ENCODE assay signal across 9 mouse cellular contexts in the genomic region with DNA sequence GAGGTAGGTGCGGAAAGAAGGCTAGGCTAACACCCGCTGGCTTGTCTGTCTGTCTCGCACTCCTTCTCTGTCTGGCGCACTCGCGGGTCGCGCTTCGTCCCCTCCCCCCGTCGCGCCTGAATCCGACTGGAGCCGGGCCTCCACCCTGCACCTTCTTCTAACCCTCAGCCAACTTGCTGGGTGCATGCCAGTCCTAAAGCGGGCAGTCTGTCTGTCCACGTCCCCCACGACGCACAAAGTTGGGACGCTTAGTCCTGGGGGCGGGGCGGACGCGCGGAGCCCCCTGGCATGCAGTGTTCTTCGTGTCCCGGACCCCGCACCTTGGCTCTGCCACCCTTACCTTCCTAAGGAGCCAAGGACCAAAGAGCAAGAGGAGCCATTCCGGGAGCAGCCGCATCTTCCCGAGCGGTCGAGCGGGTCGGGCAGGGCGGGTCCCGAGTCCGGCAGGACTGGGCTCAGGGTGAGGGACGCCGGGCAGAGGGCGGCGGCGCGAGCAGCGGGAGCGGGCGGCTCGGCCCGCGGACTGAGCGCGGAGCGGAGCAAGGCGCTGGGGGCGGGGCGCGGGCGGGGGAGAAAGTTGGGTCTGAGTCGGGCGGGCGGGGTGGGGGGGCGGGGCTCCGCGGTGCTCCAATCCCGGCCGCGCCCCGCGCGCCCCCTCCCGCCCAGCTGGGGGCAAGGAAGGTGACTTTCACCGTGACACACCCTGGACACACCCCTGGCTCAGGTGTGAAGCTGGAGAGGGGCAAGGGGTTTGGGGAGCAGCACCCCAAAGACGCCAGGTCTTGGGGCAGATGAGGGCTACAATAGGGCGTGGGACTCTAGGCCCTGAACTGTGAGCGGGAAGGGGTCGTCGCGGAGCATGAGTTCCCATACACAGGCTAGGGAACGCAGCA. TPM values are rescaled to one million over a fixed set of nuclear protein-coding genes. Genes with fewer than 3 reads are reported as not detected.
DNase-seq lines count a peak whose midpoint lies in the region; ATAC-seq and TF ChIP-seq lines count a peak whose summit lies in the region.
"Had no signal": no experiment of that assay in that cellular context is flagged by ENCODE, and none has a peak within 500 bp of the region (broad histone marks: within the 10 kb centered on the region; RNA-seq: fewer than 3 reads in every experiment).

Gene Nxph4 (minus strand): TSS at position 524 of the 893 bp plus-strand sequence.

- under 1% methylated on average over 51 of the region's 78 CpGs for WGBS in forebrain, embryonic 13.5 days
- under 1% methylated on average over 57 of the region's 78 CpGs for WGBS in kidney, embryonic 16.5 days

- H3K9me3 ChIP-seq in CH12.LX (replicated peaks; ENCODE audit: low read length): peaks cover 3% of the 10 kb centered on the region
- no peaks in the 10 kb centered on the region for H3K9me3 ChIP-seq in forebrain, embryonic 13.5 days (replicated peaks)
- no peaks in the 10 kb centered on the region for H3K9me3 ChIP-seq in kidney, embryonic 16.5 days (ENCODE audit: low read length)

- dilution Hi-C loops in CH12.LX (cut with MboI; ENCODE audit: extremely low pct_ligation_motif_present, extremely low pct_unique_long_range_greater_than_20kb, low sequenced_read_pairs): no loop called here

- peak within 1 kb of the TSS; percentile 80 for H3K4me2 ChIP-seq in CH12.LX (ENCODE audit: insufficient read depth, low read depth, poor library complexity, severe bottlenecking)
- H3K4me2 ChIP-seq in forebrain, embryonic 13.5 days: peak within 1 kb of the TSS; percentile 83
- H3K4me2 ChIP-seq in kidney, embryonic 16.5 days (replicated peaks; ENCODE audit: low read depth, low read length): peak within 1 kb of the TSS; percentile 78
- peak within 1 kb of the TSS; percentile 96 for H3K4me2 ChIP-seq in myocyte (ENCODE audit: low read depth)

- DNase-seq in cerebellum, postnatal 14 days: peak; percentile 58 to 70
- DNase-seq in cerebellum, adult 8-10 months: no peak
- DNase-seq in CH12.LX (ENCODE audit: extremely low read depth): no peak
- no peak for DNase-seq in right cerebral cortex, postnatal 36 days (ENCODE audit: low spot score in 2 of 2)
- DNase-seq in urinary bladder, postnatal 10 days (ENCODE audit: low spot score): no peak

- peaks cover 4 to 8% of the 10 kb centered on the region in 2 experiments for H3K36me3 ChIP-seq in CH12.LX (replicated peaks in 1 of 2; ENCODE audit: control insufficient read depth in 1 of 2, insufficient read depth in 1 of 2, low read length in 1 of 2)
- peaks cover 11% of the 10 kb centered on the region for H3K36me3 ChIP-seq in forebrain, embryonic 13.5 days (ENCODE audit: poor library complexity, severe bottlenecking)
- no peaks in the 10 kb centered on the region for H3K36me3 ChIP-seq in kidney, embryonic 16.5 days (ENCODE audit: insufficient read depth, low read length)
- H3K36me3 ChIP-seq in myocyte (ENCODE audit: control insufficient read depth, insufficient read depth): no peaks in the 10 kb centered on the region

- TF ChIP-seq CTCF in CH12.LX (conservative IDR thresholded peaks at IDR 0.05 in 1 of 2, IDR thresholded peaks at IDR 0.05 in 1 of 2; ENCODE audit: low read depth in 2 of 2, low read length in 2 of 2): peak in 1 of 2 experiments; percentile 11; a peak in 1 of 4 replicates

- in situ Hi-C loops in CH12.LX (cut with MboI; ENCODE audit: low pct_ligation_motif_present, low pct_unique_long_range_greater_than_20kb, low sequenced_read_pairs): no loop called here

- H3K27me3 ChIP-seq in CH12.LX (replicated peaks) (peaks cover 65% of the 10 kb centered on the region), myocyte (ENCODE audit: control insufficient read depth, insufficient read depth, insufficient read length) (peaks cover 40% of the 10 kb centered on the region)
- peaks cover 73% of the 10 kb centered on the region for H3K27me3 ChIP-seq in forebrain, embryonic 13.5 days
- H3K27me3 ChIP-seq in kidney, embryonic 16.5 days (ENCODE audit: insufficient read depth, low read length): peaks cover 77% of the 10 kb centered on the region

- TF ChIP-seq EP300 in CH12.LX (IDR thresholded peaks at IDR 0.05; ENCODE audit: low read length): no peak

- no peak within 1 kb of the TSS for H3K27ac ChIP-seq in CH12.LX (ENCODE audit: insufficient read depth, low read depth)
- H3K27ac ChIP-seq in forebrain, embryonic 13.5 days: peak within 1 kb of the TSS; percentile 61
- no peak within 1 kb of the TSS for H3K27ac ChIP-seq in kidney, embryonic 16.5 days (ENCODE audit: low read length)
- H3K27ac ChIP-seq: macrophage had no signal

- peaks cover 23 to 39% of the 10 kb centered on the region in 2 experiments for H3K4me1 ChIP-seq in CH12.LX (ENCODE audit: control insufficient read depth in 1 of 2, insufficient read depth in 2 of 2)
- peaks cover 78% of the 10 kb centered on the region for H3K4me1 ChIP-seq in forebrain, embryonic 13.5 days
- peaks cover 28% of the 10 kb centered on the region for H3K4me1 ChIP-seq in kidney, embryonic 16.5 days (ENCODE audit: insufficient read depth, low read length)

- no peak for ATAC-seq in forebrain, embryonic 13.5 days
- peak; percentile 32; the same call in 1 of the 2 replicates for ATAC-seq in kidney, embryonic 16.5 days (ENCODE audit: low FRiP score, low TSS enrichment)

- H3ac ChIP-seq in myocyte (ENCODE audit: control insufficient read depth, insufficient read length): peak within 1 kb of the TSS; percentile 30

- H3K9ac ChIP-seq in CH12.LX (ENCODE audit: insufficient read depth, low read depth): peak within 1 kb of the TSS; percentile 1; the same call in 1 of the 2 replicates
- H3K9ac ChIP-seq in forebrain, embryonic 13.5 days: peak within 1 kb of the TSS; percentile 73
- H3K9ac ChIP-seq in kidney, embryonic 16.5 days (replicated peaks; ENCODE audit: low read length): peak within 1 kb of the TSS; percentile 39

- no peaks in the 10 kb centered on the region for H3K79me2 ChIP-seq in CH12.LX (replicated peaks; ENCODE audit: control insufficient read depth, extremely low read depth, insufficient read depth, poor library complexity, severe bottlenecking)
- no peaks in the 10 kb centered on the region for H3K79me2 ChIP-seq in myocyte (ENCODE audit: control insufficient read depth, insufficient read depth)

- TF ChIP-seq RAD21 in CH12.LX (IDR thresholded peaks at IDR 0.05; ENCODE audit: low read depth, low read length): no peak

- TF ChIP-seq POLR2A in CH12.LX (IDR thresholded peaks at IDR 0.05; ENCODE audit: low read depth, low read length) (no peak), myocyte (IDR thresholded peaks at IDR 0.05; ENCODE audit: insufficient read length, low read depth) (peak; percentile 58)

- H3K4me3 ChIP-seq in CH12.LX (replicated peaks in 1 of 3; ENCODE audit: low read depth in 2 of 3, low read length in 2 of 3, poor library complexity in 1 of 3) (peak within 1 kb of the TSS in 1 of 3 experiments; percentile 55), myocyte (peak within 1 kb of the TSS; percentile 15)
- peak within 1 kb of the TSS; percentile 52 for H3K4me3 ChIP-seq in forebrain, embryonic 13.5 days
- peak within 1 kb of the TSS; percentile 50 for H3K4me3 ChIP-seq in kidney, embryonic 16.5 days (ENCODE audit: low read length)

TF ChIP-seq in CH12.LX, 34 proteins besides CTCF, POLR2A, EP300 and RAD21 (continues in another document):
- TF ChIP-seq MEF2A (IDR thresholded peaks at IDR 0.05; ENCODE audit: borderline replicate concordance, low read depth, low read length) (no peak), MAX (IDR thresholded peaks at IDR 0.05; ENCODE audit: low read length) (no peak), CHD2 (IDR thresholded peaks at IDR 0.05; ENCODE audit: low read length) (no peak), CHD1 (IDR thresholded peaks at IDR 0.05; ENCODE audit: low read depth, low read length) (no peak), MAZ (IDR thresholded peaks at IDR 0.05; ENCODE audit: low read depth, low read length) (no peak), SIN3A (IDR thresholded peaks at IDR 0.05; ENCODE audit: low read length) (no peak), SMC3 (IDR thresholded peaks at IDR 0.05; ENCODE audit: low read depth, low read length) (no peak), MYC (IDR thresholded peaks at IDR 0.05; ENCODE audit: low read depth, low read length) (no peak), ZMIZ1 (IDR thresholded peaks at IDR 0.05; ENCODE audit: low read depth, low read length) (no peak), ZC3H11A (IDR thresholded peaks at IDR 0.05; ENCODE audit: low read depth, low read length) (no peak), TCF12 (IDR thresholded peaks at IDR 0.05; ENCODE audit: low read depth, low read length) (no peak), JUND (conservative IDR thresholded peaks at IDR 0.05; ENCODE audit: low read depth, low read length) (no peak), ELF1 (IDR thresholded peaks at IDR 0.05; ENCODE audit: low read depth, low read length) (no peak), JUN (IDR thresholded peaks at IDR 0.05; ENCODE audit: insufficient read depth, low read depth, low read length) (no peak)

TF ChIP-seq in myocyte, 11 proteins besides CTCF, POLR2A, EP300 and RAD21:
- TF ChIP-seq E2F4 (IDR thresholded peaks at IDR 0.05; ENCODE audit: insufficient read depth): no peak
- no peak for TF ChIP-seq POLR2AphosphoS2 (IDR thresholded peaks at IDR 0.05; ENCODE audit: insufficient read length, low read depth)
- TF ChIP-seq MAX (IDR thresholded peaks at IDR 0.05; ENCODE audit: low read depth): no peak
- no peak for TF ChIP-seq USF1 (IDR thresholded peaks at IDR 0.05; ENCODE audit: low read depth)
- TF ChIP-seq CEBPB (IDR thresholded peaks at IDR 0.05; ENCODE audit: insufficient read depth, poor library complexity, severe bottlenecking): no peak
- TF ChIP-seq TCF12 (IDR thresholded peaks at IDR 0.05; ENCODE audit: insufficient read depth, poor library complexity, severe bottlenecking): no peak
- TF ChIP-seq REST (IDR thresholded peaks at IDR 0.05; ENCODE audit: insufficient read depth, insufficient read length): no peak
- no peak for TF ChIP-seq SRF (IDR thresholded peaks at IDR 0.05; ENCODE audit: control insufficient read depth, insufficient read length, low read depth)
- no peak for TF ChIP-seq TCF3 (IDR thresholded peaks at IDR 0.05; ENCODE audit: insufficient read length, low read depth)
- no peak for TF ChIP-seq MYOD1 (IDR thresholded peaks at IDR 0.05; ENCODE audit: control insufficient read depth in 1 of 3, insufficient read length in 2 of 3, low read depth in 2 of 3)
- no peak for TF ChIP-seq MYOG (IDR thresholded peaks at IDR 0.05; ENCODE audit: control insufficient read depth in 1 of 3, insufficient read depth in 1 of 3, insufficient read length in 2 of 3, low read depth in 2 of 3)

RNA-seq across cellular contexts. Expression of gene Nxph4, which starts in this region (rescaled TPM):
- total RNA-seq in CH12.LX (2012; rRNA removed): 0.13 TPM in 1 of 2 replicates, not detected in the other
- total RNA-seq in CH12.LX (2014; rRNA removed): not detected in 2 replicates
- polyA plus RNA-seq in CH12.LX (2012; ENCODE audit: insufficient read length, low read depth): 0.14 and 0.15 TPM in 2 replicates
- polyA plus RNA-seq in forebrain, embryonic 13.5 days (2015; fragmentation: Nextera tagmentation; extraction: Ambion mirVana): 36.8 and 50.7 TPM in 2 replicates
- 1.8 and 2.3 TPM in 2 replicates for polyA plus RNA-seq in kidney, embryonic 16.5 days (2015; fragmentation: Nextera tagmentation; extraction: Ambion mirVana)
- polyA plus RNA-seq in myocyte (2012; fragmentation: generic; extraction: Trizol): 3.9 TPM
- polyA plus RNA-seq: macrophage had no signal

Comparison
In these comparisons a context has a peak if more than half of its experiments do, and no peak if none do; other contexts are left out.
1. DNase-seq: peak in cerebellum, postnatal 14 days (2 of 2); none in cerebellum, adult 8-10 months (single experiment), CH12.LX (single experiment), right cerebral cortex, postnatal 36 days (0 of 2) and urinary bladder, postnatal 10 days (single experiment).
2. H3K9ac ChIP-seq: peak in every context shown above with its lines; median percentile 73 in forebrain, embryonic 13.5 days; 39 in kidney, embryonic 16.5 days; 1 in CH12.LX.
3. Peak in every context shown above with its lines, with median percentiles within 50 percentile points of each other: H3K4me2 ChIP-seq.